Mouse (Mus musculus): ENCODE results near the gene Sspn. TPM values are rescaled to one million over a fixed set of nuclear protein-coding genes. Genes with fewer than 3 reads are reported as not detected.

Sspn gene
- polyA plus RNA-seq, 1 experiment from 2014 or later = 1.2 TPM

- Histone ChIP-seq H3K4me1 (ENCODE audit: control insufficient read depth, low read depth, low read length) (no peaks in the 10 kb centered on the region; the same call in 1 of the 2 replicates), H3K4me3 (ENCODE audit: low read depth, low read length) (no peak overlapping the region), H3K9ac (ENCODE audit: low read depth, low read length) (no peak overlapping the region), H3K36me3 (ENCODE audit: control insufficient read depth, insufficient read depth) (no peaks in the 10 kb centered on the region), H3K27me3 (ENCODE audit: control insufficient read depth, insufficient read depth, low read depth, low read length) (no peaks in the 10 kb centered on the region), H3K27ac (ENCODE audit: low read length) (no peak overlapping the region), H3K9me3 (replicated peaks; ENCODE audit: control insufficient read depth, low read length) (no peaks in the 10 kb centered on the region), H3K4me2 (ENCODE audit: low read depth, low read length) (no peak overlapping the region)
- ATAC-seq (ENCODE audit: low read depth) = no peak
- 62% methylated on average over 3 of the region's 3 CpGs for WGBS (ENCODE audit: insufficient replicate concordance)
Observed at GRCm38 (mm10) chr6:145977344-145977743, 45.9 kb downstream of the Sspn start.

- no peaks in the 10 kb centered on the region; the same call in 1 of the 2 replicates for H3K4me1 ChIP-seq (ENCODE audit: control insufficient read depth, low read depth, low read length)
- H3K27ac ChIP-seq (ENCODE audit: low read length) = no peak overlapping the region
- H3K9ac ChIP-seq (ENCODE audit: low read depth, low read length) = no peak overlapping the region
- WGBS (ENCODE audit: insufficient replicate concordance) = 56% methylated on average over 8 of the region's 8 CpGs
- ATAC-seq (ENCODE audit: low read depth) = no peak
- H3K36me3 ChIP-seq (ENCODE audit: control insufficient read depth, insufficient read depth) = no peaks in the 10 kb centered on the region
- H3K4me3 ChIP-seq (ENCODE audit: low read depth, low read length) = no peak overlapping the region
- no peak overlapping the region for H3K4me2 ChIP-seq (ENCODE audit: low read depth, low read length)
- no peaks in the 10 kb centered on the region for H3K27me3 ChIP-seq (ENCODE audit: control insufficient read depth, insufficient read depth, low read depth, low read length)
- H3K9me3 ChIP-seq (replicated peaks; ENCODE audit: control insufficient read depth, low read length) = no peaks in the 10 kb centered on the region
Observed at GRCm38 (mm10) chr6:145977771-145978450, 46.5 kb downstream of the Sspn start.

- H3K27me3 ChIP-seq (ENCODE audit: control insufficient read depth, insufficient read depth, low read depth, low read length) = no peaks in the 10 kb centered on the region
- no peaks in the 10 kb centered on the region for H3K4me1 ChIP-seq (ENCODE audit: control insufficient read depth, low read depth, low read length)
- ATAC-seq (ENCODE audit: low read depth) = no peak
- WGBS (ENCODE audit: insufficient replicate concordance) = 67% methylated on average over 8 of the region's 8 CpGs
- no peaks in the 10 kb centered on the region for H3K9me3 ChIP-seq (replicated peaks; ENCODE audit: control insufficient read depth, low read length)
- H3K4me2 ChIP-seq (ENCODE audit: low read depth, low read length) = no peak overlapping the region
- H3K36me3 ChIP-seq (ENCODE audit: control insufficient read depth, insufficient read depth) = no peaks in the 10 kb centered on the region
- no peak overlapping the region for H3K27ac ChIP-seq (ENCODE audit: low read length)
- no peak overlapping the region for H3K9ac ChIP-seq (ENCODE audit: low read depth, low read length)
- no peak overlapping the region for H3K4me3 ChIP-seq (ENCODE audit: low read depth, low read length)
Observed at GRCm38 (mm10) chr6:145981074-145981473, 49.6 kb downstream of the Sspn start.

- Histone ChIP-seq H3K27me3 (ENCODE audit: control insufficient read depth, insufficient read depth, low read depth, low read length) (no peaks in the 10 kb centered on the region), H3K27ac (ENCODE audit: low read length) (no peak overlapping the region), H3K9ac (ENCODE audit: low read depth, low read length) (no peak overlapping the region), H3K36me3 (ENCODE audit: control insufficient read depth, insufficient read depth) (no peaks in the 10 kb centered on the region), H3K4me3 (ENCODE audit: low read depth, low read length) (no peak overlapping the region), H3K4me1 (ENCODE audit: control insufficient read depth, low read depth, low read length) (no peaks in the 10 kb centered on the region), H3K9me3 (replicated peaks; ENCODE audit: control insufficient read depth, low read length) (no peaks in the 10 kb centered on the region), H3K4me2 (ENCODE audit: low read depth, low read length) (no peak overlapping the region)
- no peak for ATAC-seq (ENCODE audit: low read depth)
- WGBS (ENCODE audit: insufficient replicate concordance) = 70% methylated on average over 4 of the region's 4 CpGs
Observed at GRCm38 (mm10) chr6:145982335-145982734, 50.9 kb downstream of the Sspn start.

GRCm38 (mm10) chr6:145990578-145990977 lies 59.1 kb downstream of the Sspn start:
- Histone ChIP-seq H3K27me3 (ENCODE audit: control insufficient read depth, insufficient read depth, low read depth, low read length) (no peaks in the 10 kb centered on the region), H3K4me1 (ENCODE audit: control insufficient read depth, low read depth, low read length) (no peaks in the 10 kb centered on the region), H3K9me3 (replicated peaks; ENCODE audit: control insufficient read depth, low read length) (no peaks in the 10 kb centered on the region), H3K36me3 (ENCODE audit: control insufficient read depth, insufficient read depth) (no peaks in the 10 kb centered on the region), H3K4me2 (ENCODE audit: low read depth, low read length) (no peak overlapping the region), H3K9ac (ENCODE audit: low read depth, low read length) (no peak overlapping the region), H3K27ac (ENCODE audit: low read length) (no peak overlapping the region), H3K4me3 (ENCODE audit: low read depth, low read length) (no peak overlapping the region)
- 65% methylated on average over 1 of the region's 1 CpGs for WGBS (ENCODE audit: insufficient replicate concordance)
- no peak for ATAC-seq (ENCODE audit: low read depth)

GRCm38 (mm10) chr6:145992526-145992925 lies 61.1 kb downstream of the Sspn start:
- WGBS (ENCODE audit: insufficient replicate concordance) = 54% methylated on average over 11 of the region's 11 CpGs
- Histone ChIP-seq H3K4me3 (ENCODE audit: low read depth, low read length) (no peak overlapping the region), H3K4me2 (ENCODE audit: low read depth, low read length) (no peak overlapping the region), H3K4me1 (ENCODE audit: control insufficient read depth, low read depth, low read length) (no peaks in the 10 kb centered on the region), H3K9me3 (replicated peaks; ENCODE audit: control insufficient read depth, low read length) (no peaks in the 10 kb centered on the region), H3K9ac (ENCODE audit: low read depth, low read length) (no peak overlapping the region), H3K27ac (ENCODE audit: low read length) (no peak overlapping the region), H3K27me3 (ENCODE audit: control insufficient read depth, insufficient read depth, low read depth, low read length) (no peaks in the 10 kb centered on the region), H3K36me3 (ENCODE audit: control insufficient read depth, insufficient read depth) (no peaks in the 10 kb centered on the region)
- no peak for ATAC-seq (ENCODE audit: low read depth)

GRCm38 (mm10) chr6:145992985-145993384 lies 61.5 kb downstream of the Sspn start:
- no peaks in the 10 kb centered on the region for H3K27me3 ChIP-seq (ENCODE audit: control insufficient read depth, insufficient read depth, low read depth, low read length)
- no peak overlapping the region for H3K4me2 ChIP-seq (ENCODE audit: low read depth, low read length)
- no peak overlapping the region for H3K4me3 ChIP-seq (ENCODE audit: low read depth, low read length)
- ATAC-seq (ENCODE audit: low read depth) = no peak
- H3K27ac ChIP-seq (ENCODE audit: low read length) = no peak overlapping the region
- H3K9me3 ChIP-seq (replicated peaks; ENCODE audit: control insufficient read depth, low read length) = no peaks in the 10 kb centered on the region
- no peak overlapping the region for H3K9ac ChIP-seq (ENCODE audit: low read depth, low read length)
- 68% methylated on average over 10 of the region's 10 CpGs for WGBS (ENCODE audit: insufficient replicate concordance)
- H3K4me1 ChIP-seq (ENCODE audit: control insufficient read depth, low read depth, low read length) = no peaks in the 10 kb centered on the region
- H3K36me3 ChIP-seq (ENCODE audit: control insufficient read depth, insufficient read depth) = no peaks in the 10 kb centered on the region

- ATAC-seq (ENCODE audit: low read depth) = no peak
Observed at GRCm38 (mm10) chr6:145998314-145999007, 67.0 kb downstream of the Sspn start.

GRCm38 (mm10) chr6:146000767-146001166 lies 69.3 kb downstream of the Sspn start:
- Histone ChIP-seq H3K4me2 (ENCODE audit: low read depth, low read length) (no peak overlapping the region), H3K36me3 (ENCODE audit: control insufficient read depth, insufficient read depth) (no peaks in the 10 kb centered on the region), H3K4me3 (ENCODE audit: low read depth, low read length) (no peak overlapping the region), H3K9me3 (replicated peaks; ENCODE audit: control insufficient read depth, low read length) (no peaks in the 10 kb centered on the region), H3K27me3 (ENCODE audit: control insufficient read depth, insufficient read depth, low read depth, low read length) (no peaks in the 10 kb centered on the region), H3K27ac (ENCODE audit: low read length) (no peak overlapping the region), H3K4me1 (ENCODE audit: control insufficient read depth, low read depth, low read length) (no peaks in the 10 kb centered on the region), H3K9ac (ENCODE audit: low read depth, low read length) (no peak overlapping the region)
- no peak for ATAC-seq (ENCODE audit: low read depth)
- WGBS (ENCODE audit: insufficient replicate concordance) = 70% methylated on average over 1 of the region's 1 CpGs

More at GRCm38 (mm10) chr6:145998314-145999007, 67.0 kb downstream of the Sspn start:
- no peak overlapping the region for H3K4me3 ChIP-seq (ENCODE audit: low read depth, low read length)
- no peaks in the 10 kb centered on the region for H3K9me3 ChIP-seq (replicated peaks; ENCODE audit: control insufficient read depth, low read length)
- no peak overlapping the region for H3K27ac ChIP-seq (ENCODE audit: low read length)
- H3K4me2 ChIP-seq (ENCODE audit: low read depth, low read length) = no peak overlapping the region
- no peak overlapping the region for H3K9ac ChIP-seq (ENCODE audit: low read depth, low read length)
- 40% methylated on average over 13 of the region's 13 CpGs for WGBS (ENCODE audit: insufficient replicate concordance)
- no peaks in the 10 kb centered on the region for H3K27me3 ChIP-seq (ENCODE audit: control insufficient read depth, insufficient read depth, low read depth, low read length)
- no peaks in the 10 kb centered on the region for H3K36me3 ChIP-seq (ENCODE audit: control insufficient read depth, insufficient read depth)
- H3K4me1 ChIP-seq (ENCODE audit: control insufficient read depth, low read depth, low read length) = no peaks in the 10 kb centered on the region

All from liver, embryonic 16.5 days (tissue).